In genomic region chr7:143086366-143086765, GRCm38 (mm10) we compare ENCODE assay signal across 9 mouse cellular contexts. TPM values are rescaled to one million over a fixed set of nuclear protein-coding genes. Genes with fewer than 3 reads are reported as not detected.
A peak's percentile ranks its signal among the peaks of the same experiment; 100 is the strongest.
DNase-seq lines count a peak whose midpoint lies in the region; ATAC-seq lines count a peak whose summit lies in the region.
"Had no signal": no experiment of that assay in that cellular context is flagged by ENCODE, and none has a peak within 500 bp of the region (broad histone marks: within the 10 kb centered on the region; RNA-seq: fewer than 3 reads in every experiment).

No protein-coding gene starts in this region.

- H3K27ac ChIP-seq in midbrain, embryonic 14.5 days (replicated peaks; ENCODE audit: low read depth, low read length): no peak overlapping the region
- no peak overlapping the region for H3K27ac ChIP-seq in midbrain, embryonic 13.5 days
- no peak overlapping the region for H3K27ac ChIP-seq in liver, embryonic 13.5 days

- DNase-seq in midbrain, embryonic 14.5 days: peak; percentile 63
- peak; percentile 74 for DNase-seq in c-Kit-positive CD71-negative TER-119-negative erythroid progenitor cells, embryonic 14.5 days (ENCODE audit: low read depth)
- peak; percentile 50 for DNase-seq in gastrocnemius, postnatal 25 days
- DNase-seq in liver, embryonic 13.5 days: peak; percentile 53
- peak; percentile 20 for DNase-seq in ovary, adult 18-20 months (ENCODE audit: low spot score)
- DNase-seq in thymus, postnatal 14 days: peak; percentile 74

- no peak overlapping the region for H3K4me2 ChIP-seq in midbrain, embryonic 14.5 days (ENCODE audit: low read length)
- H3K4me2 ChIP-seq in midbrain, embryonic 13.5 days (replicated peaks): no peak overlapping the region
- no peak overlapping the region for H3K4me2 ChIP-seq in liver, embryonic 13.5 days

- ATAC-seq in midbrain, embryonic 14.5 days (ENCODE audit: low FRiP score, low TSS enrichment): no peak
- no peak for ATAC-seq in midbrain, embryonic 13.5 days
- ATAC-seq in inflammation-experienced regulatory T-cells, adult 6 months: peak; percentile 75
- no peak for ATAC-seq in liver, embryonic 13.5 days (ENCODE audit: low read depth)

- H3K9ac ChIP-seq in midbrain, embryonic 14.5 days (replicated peaks; ENCODE audit: low read length): no peak overlapping the region
- no peak overlapping the region for H3K9ac ChIP-seq in midbrain, embryonic 13.5 days (replicated peaks)
- no peak overlapping the region for H3K9ac ChIP-seq in liver, embryonic 13.5 days

- H3K4me3 ChIP-seq in midbrain, embryonic 14.5 days (replicated peaks; ENCODE audit: low read depth, low read length): no peak overlapping the region
- H3K4me3 ChIP-seq in midbrain, embryonic 13.5 days (replicated peaks): no peak overlapping the region
- H3K4me3 ChIP-seq in liver, embryonic 13.5 days (replicated peaks): no peak overlapping the region
- H3K4me3 ChIP-seq: erythroblast, embryonic 14.5 days had no signal

- no peaks in the 10 kb centered on the region for H3K4me1 ChIP-seq in midbrain, embryonic 14.5 days (ENCODE audit: control insufficient read depth, insufficient read depth, low read length)
- no peaks in the 10 kb centered on the region for H3K4me1 ChIP-seq in midbrain, embryonic 13.5 days (replicated peaks)
- peaks cover 9% of the 10 kb centered on the region for H3K4me1 ChIP-seq in liver, embryonic 13.5 days (replicated peaks)

- WGBS in midbrain, embryonic 14.5 days: 57% methylated on average over 2 of the region's 2 CpGs
- 52% methylated on average over 2 of the region's 2 CpGs for WGBS in midbrain, embryonic 13.5 days
- 35% methylated on average over 2 of the region's 2 CpGs for WGBS in liver, embryonic 13.5 days (ENCODE audit: insufficient replicate concordance)

- H3K36me3 ChIP-seq in midbrain, embryonic 14.5 days (ENCODE audit: control insufficient read depth, insufficient read depth, low read length): no peaks in the 10 kb centered on the region
- no peaks in the 10 kb centered on the region for H3K36me3 ChIP-seq in midbrain, embryonic 13.5 days
- H3K36me3 ChIP-seq in liver, embryonic 13.5 days: no peaks in the 10 kb centered on the region

- H3K9me3 ChIP-seq in midbrain, embryonic 14.5 days (ENCODE audit: control insufficient read depth, low read length): no peaks in the 10 kb centered on the region
- H3K9me3 ChIP-seq in midbrain, embryonic 13.5 days: no peaks in the 10 kb centered on the region
- no peaks in the 10 kb centered on the region for H3K9me3 ChIP-seq in liver, embryonic 13.5 days (replicated peaks)

- no peaks in the 10 kb centered on the region for H3K27me3 ChIP-seq in midbrain, embryonic 14.5 days (ENCODE audit: control insufficient read depth, insufficient read depth, low read length)
- peaks cover 8% of the 10 kb centered on the region; the same call in 1 of the 2 replicates for H3K27me3 ChIP-seq in midbrain, embryonic 13.5 days
- H3K27me3 ChIP-seq in liver, embryonic 13.5 days: 0 out of 2 replicates have a peak, but pooled peaks cover 8% of the 10 kb centered on the region

RNA-seq across cellular contexts. Expression of gene Trpm5, which starts 8.1 kb away (rescaled TPM):
- 0.40 and 1.3 TPM in 2 replicates for polyA plus RNA-seq in midbrain, embryonic 14.5 days (2014; fragmentation: Nextera tagmentation; extraction: Ambion mirVana)
- polyA plus RNA-seq in midbrain, embryonic 13.5 days (2015; fragmentation: Nextera tagmentation; extraction: Ambion mirVana): 0.95 and 1.2 TPM in 2 replicates
- under 1 TPM in 1 of 2 experiments, not detected in 1; 0.13 TPM for total RNA-seq in gastrocnemius, postnatal 25 days (2021)
- under 1 TPM in 1 of 3 experiments, not detected in 2; 0.68 TPM for polyA plus RNA-seq in inflammation-experienced regulatory T-cells, adult 6 months (2017; shearing (Covaris generic))
- polyA plus RNA-seq in liver, embryonic 13.5 days (2015; fragmentation: Nextera tagmentation; extraction: Ambion mirVana): 0.73 and 0.75 TPM in 2 replicates
- polyA plus RNA-seq: erythroblast, embryonic 14.5 days had no signal

RNA-seq across cellular contexts. Expression of gene Tssc4, which starts 17.3 kb away (rescaled TPM):
- polyA plus RNA-seq in midbrain, embryonic 14.5 days (2014; fragmentation: Nextera tagmentation; extraction: Ambion mirVana): 70.4 and 102 TPM in 2 replicates
- polyA plus RNA-seq in midbrain, embryonic 13.5 days (2015; fragmentation: Nextera tagmentation; extraction: Ambion mirVana): 102 and 104 TPM in 2 replicates
- 1 to 10 TPM; 7.4 to 8.6 TPM for total RNA-seq in gastrocnemius, postnatal 25 days (2021)
- polyA plus RNA-seq in inflammation-experienced regulatory T-cells, adult 6 months (2017; shearing (Covaris generic)): 10 to 100 TPM; 35.5 to 40.4 (median 37.4) TPM
- polyA plus RNA-seq in liver, embryonic 13.5 days (2015; fragmentation: Nextera tagmentation; extraction: Ambion mirVana): 44.2 and 45.3 TPM in 2 replicates

RNA-seq across cellular contexts. Expression of gene Kcnq1, which starts 19.8 kb away (rescaled TPM):
- 1.2 and 2.0 TPM in 2 replicates for polyA plus RNA-seq in midbrain, embryonic 14.5 days (2014; fragmentation: Nextera tagmentation; extraction: Ambion mirVana)
- polyA plus RNA-seq in midbrain, embryonic 13.5 days (2015; fragmentation: Nextera tagmentation; extraction: Ambion mirVana): 0.82 and 0.89 TPM in 2 replicates
- under 1 TPM; 0.33 to 0.80 TPM for total RNA-seq in gastrocnemius, postnatal 25 days (2021)
- under 1 TPM in 2 of 3 experiments, not detected in 1; 0.19 to 0.42 TPM for polyA plus RNA-seq in inflammation-experienced regulatory T-cells, adult 6 months (2017; shearing (Covaris generic))
- 0.27 and 0.57 TPM in 2 replicates for polyA plus RNA-seq in liver, embryonic 13.5 days (2015; fragmentation: Nextera tagmentation; extraction: Ambion mirVana)

RNA-seq across cellular contexts. Expression of gene Cd81, which starts 33.8 kb away (rescaled TPM):
- 316 and 322 TPM in 2 replicates for polyA plus RNA-seq in midbrain, embryonic 14.5 days (2014; fragmentation: Nextera tagmentation; extraction: Ambion mirVana)
- 248 and 257 TPM in 2 replicates for polyA plus RNA-seq in midbrain, embryonic 13.5 days (2015; fragmentation: Nextera tagmentation; extraction: Ambion mirVana)
- 100 to 1,000 TPM; 118 to 130 TPM for total RNA-seq in gastrocnemius, postnatal 25 days (2021)
- polyA plus RNA-seq in inflammation-experienced regulatory T-cells, adult 6 months (2017; shearing (Covaris generic)): 100 to 1,000 TPM; 237 to 292 (median 262) TPM
- 130 and 131 TPM in 2 replicates for polyA plus RNA-seq in liver, embryonic 13.5 days (2015; fragmentation: Nextera tagmentation; extraction: Ambion mirVana)

Comparison
In these comparisons a context has a peak if more than half of its experiments do, and no peak if none do; other contexts are left out.
1. DNase-seq: peak in every context shown above with its lines; median percentile 74 in c-Kit-positive CD71-negative TER-119-negative erythroid progenitor cells, embryonic 14.5 days; 74 in thymus, postnatal 14 days; 63 in midbrain, embryonic 14.5 days; 53 in liver, embryonic 13.5 days; 50 in gastrocnemius, postnatal 25 days; 20 in ovary, adult 18-20 months.